Mouse (Mus musculus) spleen, postnatal 14 days (tissue): ENCODE data around the gene Syt14.

Source experiments
- DNase-seq, 2 experiments: peaks; one replicate each; pipeline ENCODE4 v3.0.0; 2021 to 2022; ENCODE audit warnings: low spot score in 2 of 2

Gene Syt14

GRCm38 (mm10) chr1:192869761-192870160, 165.8 kb downstream of the Syt14 start:
- DNase-seq: no peak

- no peak for DNase-seq
Observed at GRCm38 (mm10) chr1:192864440-192864839, 171.1 kb downstream of the Syt14 start.

GRCm38 (mm10) chr1:192861305-192861960, 174.1 kb downstream of the Syt14 start:
- no peak for DNase-seq

GRCm38 (mm10) chr1:192860273-192860672, 175.3 kb downstream of the Syt14 start:
- DNase-seq: no peak

GRCm38 (mm10) chr1:192857582-192857981, 178.0 kb downstream of the Syt14 start:
- DNase-seq: no peak

- DNase-seq: no peak
Observed at GRCm38 (mm10) chr1:192856931-192857330, 178.6 kb downstream of the Syt14 start.

GRCm38 (mm10) chr1:192856411-192856810, 179.2 kb downstream of the Syt14 start:
- peak in 1 of 2 experiments; percentile 19 for DNase-seq

GRCm38 (mm10) chr1:192855474-192856230, 179.9 kb downstream of the Syt14 start, which contains the start of gene Sertad4:
Gene Sertad4, minus strand, starts transcription at chr1:192855756.
- no peak for DNase-seq

- no peak for DNase-seq
Observed at GRCm38 (mm10) chr1:192854819-192855271, 180.7 kb downstream of the Syt14 start.

GRCm38 (mm10) chr1:192853988-192854818, 181.4 kb downstream of the Syt14 start:
- no peak for DNase-seq

- DNase-seq: no peak
Observed at GRCm38 (mm10) chr1:192853429-192853828, 182.1 kb downstream of the Syt14 start.

- no peak for DNase-seq
Observed at GRCm38 (mm10) chr1:192852047-192852446, 183.5 kb downstream of the Syt14 start.

GRCm38 (mm10) chr1:192851640-192852039, 183.9 kb downstream of the Syt14 start:
- DNase-seq: no peak

GRCm38 (mm10) chr1:192851126-192851525, 184.4 kb downstream of the Syt14 start:
- DNase-seq: no peak

- no peak for DNase-seq
Observed at GRCm38 (mm10) chr1:192849616-192850015, 186.0 kb downstream of the Syt14 start.

- DNase-seq: no peak
Observed at GRCm38 (mm10) chr1:192847254-192847653, 188.3 kb downstream of the Syt14 start.
